Mouse (Mus musculus) stomach, postnatal 0 days (tissue): Measurements from ENCODE around the gene Foxr1.

Experiments
- CTCF ChIP-seq: IDR thresholded peaks from 2 replicates; pipeline ENCODE4 v1.5.1; 2016; ENCODE audit warnings: antibody characterized with exemption, low read depth, mild to moderate bottlenecking, moderate library complexity
- EP300 ChIP-seq: optimal IDR thresholded peaks from 2 replicates; pipeline ENCODE3; 2016; ENCODE audit warnings: antibody characterized with exemption

DNA sequence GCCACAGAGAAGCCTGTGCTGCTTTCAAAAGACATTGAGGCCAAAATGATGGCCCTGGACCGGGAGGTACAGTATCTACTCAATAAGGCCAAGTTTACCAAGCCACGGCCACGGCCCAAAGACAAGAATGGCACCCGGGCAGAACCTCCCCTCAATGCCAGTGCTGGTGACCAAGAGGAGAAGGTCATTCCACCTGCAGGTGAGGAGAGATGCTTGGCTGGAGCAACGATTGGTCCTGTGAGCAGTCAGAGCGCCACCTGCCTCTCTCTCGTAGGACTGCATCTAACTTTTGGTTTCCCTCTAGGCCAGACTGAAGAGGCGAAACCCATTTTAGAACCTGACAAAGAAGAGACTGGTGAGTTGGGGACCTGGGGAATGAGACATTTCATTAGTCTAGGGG is 51.7 kb downstream of the Foxr1 start:
- TF ChIP-seq CTCF = peak; percentile 80
- no peak for TF ChIP-seq EP300
